In genomic region chr11:35660967-35661366, GRCm38 (mm10) we compare ENCODE assay signal across 27 mouse cellular contexts.
DNase-seq lines count a peak whose midpoint lies in the region; ATAC-seq and TF ChIP-seq lines count a peak whose summit lies in the region.
"Had no signal": no experiment of that assay in that cellular context is flagged by ENCODE, and none has a peak within 500 bp of the region (broad histone marks: within the 10 kb centered on the region; RNA-seq: fewer than 3 reads in every experiment).

No protein-coding gene starts in this region.

- H3K4me1 ChIP-seq in CH12.LX (ENCODE audit: control insufficient read depth in 1 of 2, insufficient read depth in 2 of 2), result peaks cover 3 to 32% of the 10 kb centered on the region in 2 experiments
- no peaks in the 10 kb centered on the region for H3K4me1 ChIP-seq in heart, embryonic 12.5 days (replicated peaks)
- H3K4me1 ChIP-seq: heart, embryonic 13.5 days; hindbrain, embryonic 15.5 days had no signal

- TF ChIP-seq RAD21 in CH12.LX (IDR thresholded peaks at IDR 0.05; ENCODE audit: low read depth, low read length), result no peak

- in situ Hi-C loops in CH12.LX (cut with MboI; ENCODE audit: low pct_ligation_motif_present, low pct_unique_long_range_greater_than_20kb, low sequenced_read_pairs), result loop anchor here (25.0 kb wide), 1 partner anchor 224 kb away; no protein-coding TSS in a partner anchor

- H3K9ac ChIP-seq in CH12.LX (ENCODE audit: insufficient read depth, low read depth), result no peak overlapping the region
- no peak overlapping the region for H3K9ac ChIP-seq in heart, embryonic 12.5 days
- H3K9ac ChIP-seq: embryonic facial prominence, embryonic 13.5 days; forebrain, embryonic 15.5 days; heart, embryonic 13.5 days; hindbrain, embryonic 12.5 days; hindbrain, embryonic 15.5 days had no signal

- H3K4me2 ChIP-seq in CH12.LX (ENCODE audit: insufficient read depth, low read depth, poor library complexity, severe bottlenecking), result no peak overlapping the region
- no peak overlapping the region for H3K4me2 ChIP-seq in heart, embryonic 12.5 days
- H3K4me2 ChIP-seq: embryonic facial prominence, embryonic 13.5 days; forebrain, embryonic 15.5 days; heart, embryonic 13.5 days; hindbrain, embryonic 12.5 days; hindbrain, embryonic 15.5 days had no signal

- TF ChIP-seq CTCF in CH12.LX (conservative IDR thresholded peaks at IDR 0.05 in 1 of 2, IDR thresholded peaks at IDR 0.05 in 1 of 2; ENCODE audit: low read depth in 2 of 2, low read length in 2 of 2), result no peak

- no peak for TF ChIP-seq POLR2A in CH12.LX (IDR thresholded peaks at IDR 0.05; ENCODE audit: low read depth, low read length)

- no peak for TF ChIP-seq EP300 in CH12.LX (IDR thresholded peaks at IDR 0.05; ENCODE audit: low read length)

- DNase-seq in 416B (ENCODE audit: low read depth), result peak; percentile 18
- DNase-seq in CH12.LX (ENCODE audit: extremely low read depth), result peak; percentile 40
- DNase-seq in thymus, postnatal 10 days (ENCODE audit: low spot score in 2 of 2), result no peak
- DNase-seq in gastrocnemius, postnatal 14 days, result no peak
- DNase-seq: adrenal gland, adult 2 months; adrenal gland, postnatal 14 days; cerebellum, adult 11 months; cerebellum, adult 2 months; cerebellum, adult 9-11 months; cerebellum, postnatal 25 days; embryo, embryonic 11 days; gastrocnemius, postnatal 36 days; heart, adult 18-20 months; heart, postnatal 14 days; heart, postnatal 4 days had no signal

- no peaks in the 10 kb centered on the region for H3K27me3 ChIP-seq in CH12.LX (replicated peaks)
- H3K27me3 ChIP-seq in heart, embryonic 12.5 days (replicated peaks), result no peaks in the 10 kb centered on the region; the same call in 1 of the 2 replicates
- H3K27me3 ChIP-seq: embryonic facial prominence, embryonic 13.5 days; hindbrain, embryonic 12.5 days; hindbrain, embryonic 15.5 days had no signal

- 71% methylated on average over 4 of the region's 4 CpGs for WGBS in heart, embryonic 12.5 days

- ATAC-seq in granulocyte monocyte progenitor cell, adult 5-6 weeks (replicated peaks; ENCODE audit: poor library complexity, severe bottlenecking), result peak; percentile 80
- ATAC-seq in heart, embryonic 12.5 days (ENCODE audit: insufficient number of reproducible peaks, low FRiP score), result no peak
- ATAC-seq: forebrain, embryonic 15.5 days; intestine, postnatal 0 days had no signal

- H3K79me2 ChIP-seq in CH12.LX (replicated peaks; ENCODE audit: control insufficient read depth, extremely low read depth, insufficient read depth, poor library complexity, severe bottlenecking), result no peaks in the 10 kb centered on the region

- H3K36me3 ChIP-seq in CH12.LX (replicated peaks in 1 of 2; ENCODE audit: control insufficient read depth in 1 of 2, insufficient read depth in 1 of 2, low read length in 1 of 2), result peaks cover 0 to 18% of the 10 kb centered on the region in 2 experiments
- H3K36me3 ChIP-seq in heart, embryonic 12.5 days, result no peaks in the 10 kb centered on the region; the same call in 1 of the 2 replicates
- H3K36me3 ChIP-seq: forebrain, embryonic 10.5 days; forebrain, embryonic 15.5 days; G1E; heart, embryonic 13.5 days; hindbrain, embryonic 15.5 days had no signal

- no peaks in the 10 kb centered on the region for H3K9me3 ChIP-seq in CH12.LX (replicated peaks; ENCODE audit: low read length)
- no peaks in the 10 kb centered on the region for H3K9me3 ChIP-seq in heart, embryonic 12.5 days (replicated peaks)
- H3K9me3 ChIP-seq: embryonic facial prominence, embryonic 10.5 days; embryonic facial prominence, embryonic 13.5 days; forebrain, embryonic 10.5 days; forebrain, embryonic 15.5 days; heart, embryonic 13.5 days; hindbrain, embryonic 12.5 days; hindbrain, embryonic 15.5 days had no signal

- dilution Hi-C loops in CH12.LX (cut with MboI; ENCODE audit: extremely low pct_ligation_motif_present, extremely low pct_unique_long_range_greater_than_20kb, low sequenced_read_pairs), result no loop called here

- H3K27ac ChIP-seq in CH12.LX (ENCODE audit: insufficient read depth, low read depth), result no peak overlapping the region
- H3K27ac ChIP-seq in heart, embryonic 12.5 days (ENCODE audit: poor library complexity, severe bottlenecking), result no peak overlapping the region
- H3K27ac ChIP-seq: embryonic facial prominence, embryonic 10.5 days; embryonic facial prominence, embryonic 13.5 days; forebrain, embryonic 10.5 days; forebrain, embryonic 15.5 days; heart, embryonic 13.5 days; hindbrain, embryonic 12.5 days; hindbrain, embryonic 15.5 days had no signal

- peak overlapping the region in 1 of 3 experiments; percentile 47 for H3K4me3 ChIP-seq in CH12.LX (replicated peaks in 1 of 3; ENCODE audit: low read depth in 2 of 3, low read length in 2 of 3, poor library complexity in 1 of 3)
- H3K4me3 ChIP-seq in heart, embryonic 12.5 days, result no peak overlapping the region
- H3K4me3 ChIP-seq: embryonic facial prominence, embryonic 10.5 days; embryonic facial prominence, embryonic 13.5 days; erythroblast, embryonic 14.5 days; forebrain, embryonic 10.5 days; forebrain, embryonic 15.5 days; heart, embryonic 13.5 days; hindbrain, embryonic 12.5 days; hindbrain, embryonic 15.5 days had no signal

- intact Hi-C loops in gastrocnemius, postnatal 14 days (cut with DNase I; ENCODE audit: low total_unique reads), result loop anchor here (10.0 kb wide), 1 partner anchor 206 kb away; no protein-coding TSS in a partner anchor

TF ChIP-seq in CH12.LX, 34 proteins besides CTCF, POLR2A, EP300 and RAD21:
- TF ChIP-seq CHD2 (IDR thresholded peaks at IDR 0.05; ENCODE audit: low read length), result no peak
- TF ChIP-seq CHD1 (IDR thresholded peaks at IDR 0.05; ENCODE audit: low read depth, low read length), result no peak
- no peak for TF ChIP-seq BHLHE40 (IDR thresholded peaks at IDR 0.05; ENCODE audit: low read depth, low read length)
- no peak for TF ChIP-seq ZNF384 (IDR thresholded peaks at IDR 0.05; ENCODE audit: low read depth, low read length)
- TF ChIP-seq E2F4 (IDR thresholded peaks at IDR 0.05; ENCODE audit: insufficient replicate concordance, low read depth, low read length), result no peak
- no peak for TF ChIP-seq NRF1 (IDR thresholded peaks at IDR 0.05; ENCODE audit: low read depth, low read length)
- no peak for TF ChIP-seq MYC (IDR thresholded peaks at IDR 0.05; ENCODE audit: low read depth, low read length)

Comparison
In these comparisons a context has a peak if more than half of its experiments do, and no peak if none do; other contexts are left out.
1. DNase-seq: peak in 416B (single experiment) and CH12.LX (single experiment); none in thymus, postnatal 10 days (0 of 2) and gastrocnemius, postnatal 14 days (single experiment).